10 mouse cellular contexts compared by ENCODE assay signal in genomic region chr2:102071022-102071717, GRCm38 (mm10).
DNase-seq lines count a peak whose midpoint lies in the region; ATAC-seq and TF ChIP-seq lines count a peak whose summit lies in the region.
"Had no signal": no experiment of that assay in that cellular context is flagged by ENCODE, and none has a peak within 500 bp of the region (broad histone marks: within the 10 kb centered on the region; RNA-seq: fewer than 3 reads in every experiment).

No protein-coding gene starts in this region.

- no peaks in the 10 kb centered on the region for H3K9me3 ChIP-seq in midbrain, postnatal 0 days (ENCODE audit: low read length)
- H3K9me3 ChIP-seq in midbrain, embryonic 16.5 days (replicated peaks; ENCODE audit: control insufficient read depth, low read length, poor library complexity, severe bottlenecking): no peaks in the 10 kb centered on the region
- H3K9me3 ChIP-seq in heart, embryonic 12.5 days (replicated peaks): no peaks in the 10 kb centered on the region

- WGBS in midbrain, postnatal 0 days: 68% methylated on average over 10 of the region's 10 CpGs
- WGBS in midbrain, embryonic 16.5 days: 68% methylated on average over 10 of the region's 10 CpGs
- 48% methylated on average over 10 of the region's 10 CpGs for WGBS in cerebellum, adult 2 months
- 80% methylated on average over 10 of the region's 10 CpGs for WGBS in heart, embryonic 12.5 days

- ATAC-seq in frontal cortex, adult (ENCODE audit: low TSS enrichment): peak; percentile 55
- ATAC-seq in midbrain, postnatal 0 days (ENCODE audit: low FRiP score): no peak
- no peak for ATAC-seq in midbrain, embryonic 16.5 days
- ATAC-seq in heart, embryonic 12.5 days (ENCODE audit: insufficient number of reproducible peaks, low FRiP score): no peak

- no peak for TF ChIP-seq POLR2A in cerebellum, adult 2 months (IDR thresholded peaks at IDR 0.05; ENCODE audit: borderline replicate concordance, insufficient read depth, low read length)

- H3K9ac ChIP-seq in midbrain, postnatal 0 days (replicated peaks; ENCODE audit: low read length, poor library complexity, severe bottlenecking): no peak overlapping the region
- H3K9ac ChIP-seq in midbrain, embryonic 16.5 days (ENCODE audit: low read depth, low read length): no peak overlapping the region
- H3K9ac ChIP-seq in heart, embryonic 12.5 days: no peak overlapping the region

- H3K4me1 ChIP-seq in midbrain, postnatal 0 days (ENCODE audit: insufficient read depth, low read length): no peaks in the 10 kb centered on the region
- H3K4me1 ChIP-seq in midbrain, embryonic 16.5 days (ENCODE audit: control insufficient read depth, insufficient read depth, low read length): no peaks in the 10 kb centered on the region
- peaks cover 15% of the 10 kb centered on the region; the same call in 1 of the 2 replicates for H3K4me1 ChIP-seq in cerebellum, adult 2 months (ENCODE audit: control insufficient read depth, insufficient read depth, low read length)
- 0 out of 2 replicates have a peak, but pooled peaks cover 4% of the 10 kb centered on the region for H3K4me1 ChIP-seq in heart, embryonic 12.5 days (replicated peaks)

- no peak overlapping the region for H3K4me2 ChIP-seq in midbrain, postnatal 0 days (ENCODE audit: low read depth, low read length, poor library complexity, severe bottlenecking)
- no peak overlapping the region for H3K4me2 ChIP-seq in midbrain, embryonic 16.5 days (ENCODE audit: low read length)
- no peak overlapping the region for H3K4me2 ChIP-seq in heart, embryonic 12.5 days

- H3K36me3 ChIP-seq in midbrain, postnatal 0 days (ENCODE audit: insufficient read depth, low read length): no peaks in the 10 kb centered on the region
- no peaks in the 10 kb centered on the region for H3K36me3 ChIP-seq in midbrain, embryonic 16.5 days (ENCODE audit: control insufficient read depth, insufficient read depth, low read length)
- H3K36me3 ChIP-seq in heart, embryonic 12.5 days: 0 out of 2 replicates have a peak, but pooled peaks cover 4% of the 10 kb centered on the region

- H3K4me3 ChIP-seq in midbrain, postnatal 0 days (ENCODE audit: low read depth, low read length): no peak overlapping the region
- H3K4me3 ChIP-seq in midbrain, embryonic 16.5 days (ENCODE audit: low read depth, low read length): no peak overlapping the region
- no peak overlapping the region for H3K4me3 ChIP-seq in cerebellum, adult 2 months (replicated peaks; ENCODE audit: insufficient read depth, low read depth, low read length)
- no peak overlapping the region for H3K4me3 ChIP-seq in heart, embryonic 12.5 days

- H3K27me3 ChIP-seq in midbrain, postnatal 0 days (ENCODE audit: insufficient read depth, low read length): no peaks in the 10 kb centered on the region
- H3K27me3 ChIP-seq in midbrain, embryonic 16.5 days (ENCODE audit: control insufficient read depth, insufficient read depth, low read depth, low read length): no peaks in the 10 kb centered on the region
- no peaks in the 10 kb centered on the region for H3K27me3 ChIP-seq in cerebellum, adult 2 months (ENCODE audit: control insufficient read depth, insufficient read depth, low read length)
- no peaks in the 10 kb centered on the region for H3K27me3 ChIP-seq in heart, embryonic 12.5 days (replicated peaks)

- intact Hi-C loops in left cerebral cortex, postnatal 14 days (cut with DNase I): no loop called here

- DNase-seq in frontal cortex, postnatal 14 days (ENCODE audit: low spot score in 2 of 2): no peak
- peak; percentile 76 for DNase-seq in midbrain, postnatal 0 days (ENCODE audit: low spot score)
- peak; percentile 71 to 82 for DNase-seq in cerebellum, adult 2 months
- peak; percentile 58 to 71 for DNase-seq in left cerebral cortex, postnatal 14 days (ENCODE audit: low spot score in 2 of 2)
- DNase-seq in spleen, postnatal 14 days (ENCODE audit: low spot score in 2 of 2): no peak
- DNase-seq: heart, postnatal 10 days; kidney, adult 8-10 months had no signal

- TF ChIP-seq CTCF in midbrain, postnatal 0 days (IDR thresholded peaks at IDR 0.05): no peak
- no peak for TF ChIP-seq CTCF in cerebellum, adult 2 months (IDR thresholded peaks at IDR 0.05; ENCODE audit: borderline replicate concordance, insufficient read depth, low read depth, low read length)

- H3K27ac ChIP-seq in midbrain, postnatal 0 days (ENCODE audit: low read depth, low read length): no peak overlapping the region
- no peak overlapping the region for H3K27ac ChIP-seq in midbrain, embryonic 16.5 days (ENCODE audit: low read length)
- no peak overlapping the region for H3K27ac ChIP-seq in cerebellum, adult 2 months (ENCODE audit: insufficient read depth, low read length)
- no peak overlapping the region for H3K27ac ChIP-seq in heart, embryonic 12.5 days (ENCODE audit: poor library complexity, severe bottlenecking)

Comparison
In these comparisons a context has a peak if more than half of its experiments do, and no peak if none do; other contexts are left out.
1. DNase-seq: peak in midbrain, postnatal 0 days (single experiment), cerebellum, adult 2 months (2 of 2) and left cerebral cortex, postnatal 14 days (2 of 2); none in frontal cortex, postnatal 14 days (0 of 2) and spleen, postnatal 14 days (0 of 2).